ENCODE assay signal across 7 mouse cellular contexts in genomic region chr2:26903311-26903710, GRCm38 (mm10). TPM values are rescaled to one million over a fixed set of nuclear protein-coding genes. Genes with fewer than 3 reads are reported as not detected.
A peak's percentile ranks its signal among the peaks of the same experiment; 100 is the strongest.
DNase-seq lines count a peak whose midpoint lies in the region; ATAC-seq and TF ChIP-seq lines count a peak whose summit lies in the region.

No protein-coding gene starts in this region.

- no peak for TF ChIP-seq CTCF in small intestine, adult 2 months (IDR thresholded peaks at IDR 0.05; ENCODE audit: extremely low read depth, insufficient read length, insufficient replicate concordance, low read depth, low read length)

- no peaks in the 10 kb centered on the region for H3K27me3 ChIP-seq in megakaryocyte, embryonic 14.5 days (replicated peaks)
- H3K27me3 ChIP-seq in forebrain, embryonic 10.5 days (ENCODE audit: poor library complexity, severe bottlenecking), result no peaks in the 10 kb centered on the region
- H3K27me3 ChIP-seq in limb, embryonic 11.5 days (ENCODE audit: control insufficient read depth, insufficient read depth, low read length), result no peaks in the 10 kb centered on the region
- no peaks in the 10 kb centered on the region for H3K27me3 ChIP-seq in small intestine, adult 2 months (ENCODE audit: control insufficient read depth, insufficient read depth, low read length)

- no peak for ATAC-seq in megakaryocyte, adult 5-6 weeks (ENCODE audit: poor library complexity, severe bottlenecking)
- ATAC-seq in limb, embryonic 11.5 days (ENCODE audit: insufficient number of reproducible peaks, low FRiP score, low TSS enrichment, low read depth), result no peak

- no peak for TF ChIP-seq POLR2A in small intestine, adult 2 months (IDR thresholded peaks at IDR 0.05; ENCODE audit: low read depth, low read length)

- H3K9me3 ChIP-seq in megakaryocyte, embryonic 14.5 days, result no peaks in the 10 kb centered on the region
- H3K9me3 ChIP-seq in forebrain, embryonic 10.5 days, result no peaks in the 10 kb centered on the region
- H3K9me3 ChIP-seq in limb, embryonic 11.5 days (ENCODE audit: control insufficient read depth, low read length), result no peaks in the 10 kb centered on the region

- peaks cover 63% of the 10 kb centered on the region for H3K36me3 ChIP-seq in megakaryocyte, embryonic 14.5 days (replicated peaks; ENCODE audit: low read length)
- H3K36me3 ChIP-seq in forebrain, embryonic 10.5 days (replicated peaks), result peaks cover 68% of the 10 kb centered on the region
- H3K36me3 ChIP-seq in limb, embryonic 11.5 days (ENCODE audit: control insufficient read depth, insufficient read depth, low read length), result peaks cover 31% of the 10 kb centered on the region
- H3K36me3 ChIP-seq in small intestine, adult 2 months (ENCODE audit: control insufficient read depth, insufficient read depth, low read length), result peaks cover 17% of the 10 kb centered on the region

- peak overlapping the region; percentile 81 for H3K4me2 ChIP-seq in limb, embryonic 11.5 days (ENCODE audit: low read depth, severe bottlenecking)

- H3K4me3 ChIP-seq in megakaryocyte, embryonic 14.5 days (replicated peaks), result peak overlapping the region; percentile 96
- peak overlapping the region; percentile 88 for H3K4me3 ChIP-seq in forebrain, embryonic 10.5 days
- H3K4me3 ChIP-seq in limb, embryonic 11.5 days (ENCODE audit: low read depth, low read length), result peak overlapping the region; percentile 91
- H3K4me3 ChIP-seq in small intestine, adult 2 months (ENCODE audit: low read depth, low read length), result peak overlapping the region; percentile 97

- peaks cover 82% of the 10 kb centered on the region for H3K4me1 ChIP-seq in megakaryocyte, embryonic 14.5 days
- peaks cover 39% of the 10 kb centered on the region for H3K4me1 ChIP-seq in forebrain, embryonic 10.5 days
- H3K4me1 ChIP-seq in limb, embryonic 11.5 days (ENCODE audit: control insufficient read depth, insufficient read depth, low read length), result peaks cover 10% of the 10 kb centered on the region; the same call in 1 of the 2 replicates
- peaks cover 6% of the 10 kb centered on the region; the same call in 1 of the 2 replicates for H3K4me1 ChIP-seq in small intestine, adult 2 months (ENCODE audit: control insufficient read depth, insufficient read depth, insufficient read length, low read length)

- peak overlapping the region; percentile 88 for H3K27ac ChIP-seq in forebrain, embryonic 10.5 days
- peak overlapping the region; percentile 77 for H3K27ac ChIP-seq in limb, embryonic 11.5 days (replicated peaks; ENCODE audit: low read depth, low read length)
- peak overlapping the region; percentile 87 for H3K27ac ChIP-seq in small intestine, adult 2 months (ENCODE audit: insufficient read depth, low read depth, low read length)

- WGBS in forebrain, embryonic 10.5 days, result 11% methylated on average over 7 of the region's 7 CpGs
- WGBS in limb, embryonic 11.5 days, result 20% methylated on average over 7 of the region's 7 CpGs
- 4% methylated on average over 7 of the region's 7 CpGs for WGBS in small intestine, adult 2 months

- peak overlapping the region; percentile 58 for H3K9ac ChIP-seq in limb, embryonic 11.5 days (ENCODE audit: low read length)

- no peak for DNase-seq in forebrain, embryonic 10.5 days (ENCODE audit: extremely low spot score, low spot score)
- no peak for DNase-seq in limb, embryonic 11.5 days (ENCODE audit: low spot score)
- no peak for DNase-seq in layer of hippocampus, adult 8-10 months (ENCODE audit: low spot score in 2 of 2)
- no peak for DNase-seq in urinary bladder, adult 2 months (ENCODE audit: low spot score)

RNA-seq across cellular contexts. Expression of gene Surf6, which starts 0.6 kb away (rescaled TPM):
- 6.2 and 13.6 TPM in 2 replicates for polyA plus RNA-seq in megakaryocyte, embryonic 14.5 days (2012; ENCODE audit: insufficient read depth, low replicate concordance)
- 8.9 and 9.2 TPM in 2 replicates for total RNA-seq in megakaryocyte, adult 5-6 weeks (2015)
- 20.7 and 27.9 TPM in 2 replicates for total RNA-seq in megakaryocyte, adult 5-6 weeks (2017)
- polyA plus RNA-seq in forebrain, embryonic 10.5 days (2016; fragmentation: Nextera tagmentation; extraction: Ambion mirVana), result 34.4 and 37.1 TPM in 2 replicates
- 15.2 and 16.9 TPM in 2 replicates for polyA plus RNA-seq in limb, embryonic 11.5 days (2014; fragmentation: Nextera tagmentation; extraction: Ambion mirVana)
- 2.8 and 3.4 TPM in 2 replicates for polyA plus RNA-seq in small intestine, adult 2 months (2012; rRNA removed)
- total RNA-seq in layer of hippocampus, adult 8-10 months (2022), result 10 to 100 TPM; 21.4 to 29.3 (median 22.9) TPM
- 15.7 and 16.3 TPM in 2 replicates for polyA plus RNA-seq in urinary bladder, adult 2 months (2012; rRNA removed)

RNA-seq across cellular contexts. Expression of gene Med22, which starts 7.2 kb away (rescaled TPM):
- 29.1 and 39.9 TPM in 2 replicates for polyA plus RNA-seq in megakaryocyte, embryonic 14.5 days (2012; ENCODE audit: insufficient read depth, low replicate concordance)
- 5.6 and 7.2 TPM in 2 replicates for total RNA-seq in megakaryocyte, adult 5-6 weeks (2015)
- 10.9 and 12.7 TPM in 2 replicates for total RNA-seq in megakaryocyte, adult 5-6 weeks (2017)
- polyA plus RNA-seq in forebrain, embryonic 10.5 days (2016; fragmentation: Nextera tagmentation; extraction: Ambion mirVana), result 112 and 118 TPM in 2 replicates
- polyA plus RNA-seq in limb, embryonic 11.5 days (2014; fragmentation: Nextera tagmentation; extraction: Ambion mirVana), result 46.7 and 50.7 TPM in 2 replicates
- polyA plus RNA-seq in small intestine, adult 2 months (2012; rRNA removed), result 9.9 and 16.6 TPM in 2 replicates
- total RNA-seq in layer of hippocampus, adult 8-10 months (2022), result 10 to 100 TPM; 42.5 to 48.9 (median 47.4) TPM
- polyA plus RNA-seq in urinary bladder, adult 2 months (2012; rRNA removed), result 28.6 and 32.5 TPM in 2 replicates

RNA-seq across cellular contexts. Expression of gene Rpl7a, which starts 7.3 kb away (rescaled TPM):
- 873 and 5,014 TPM in 2 replicates for polyA plus RNA-seq in megakaryocyte, embryonic 14.5 days (2012; ENCODE audit: insufficient read depth, low replicate concordance)
- 1,352 and 1,498 TPM in 2 replicates for total RNA-seq in megakaryocyte, adult 5-6 weeks (2015)
- 1,113 and 1,311 TPM in 2 replicates for total RNA-seq in megakaryocyte, adult 5-6 weeks (2017)
- polyA plus RNA-seq in forebrain, embryonic 10.5 days (2016; fragmentation: Nextera tagmentation; extraction: Ambion mirVana), result 735 and 753 TPM in 2 replicates
- 757 and 772 TPM in 2 replicates for polyA plus RNA-seq in limb, embryonic 11.5 days (2014; fragmentation: Nextera tagmentation; extraction: Ambion mirVana)
- polyA plus RNA-seq in small intestine, adult 2 months (2012; rRNA removed), result 504 and 639 TPM in 2 replicates
- total RNA-seq in layer of hippocampus, adult 8-10 months (2022), result 100 to 1,000 TPM; 201 to 291 (median 240) TPM
- polyA plus RNA-seq in urinary bladder, adult 2 months (2012; rRNA removed), result 1,359 and 1,515 TPM in 2 replicates

RNA-seq across cellular contexts. Expression of gene Surf2, which starts 12.9 kb away (rescaled TPM):
- 3.6 and 5.9 TPM in 2 replicates for polyA plus RNA-seq in megakaryocyte, embryonic 14.5 days (2012; ENCODE audit: insufficient read depth, low replicate concordance)
- 31.3 and 35.6 TPM in 2 replicates for total RNA-seq in megakaryocyte, adult 5-6 weeks (2015)
- total RNA-seq in megakaryocyte, adult 5-6 weeks (2017), result 34.0 and 34.5 TPM in 2 replicates
- 54.9 and 55.1 TPM in 2 replicates for polyA plus RNA-seq in forebrain, embryonic 10.5 days (2016; fragmentation: Nextera tagmentation; extraction: Ambion mirVana)
- polyA plus RNA-seq in limb, embryonic 11.5 days (2014; fragmentation: Nextera tagmentation; extraction: Ambion mirVana), result 42.2 and 45.1 TPM in 2 replicates
- 8.7 and 11.3 TPM in 2 replicates for polyA plus RNA-seq in small intestine, adult 2 months (2012; rRNA removed)
- total RNA-seq in layer of hippocampus, adult 8-10 months (2022), result 10 to 100 TPM; 36.2 to 42.4 (median 37.7) TPM
- 43.1 and 48.2 TPM in 2 replicates for polyA plus RNA-seq in urinary bladder, adult 2 months (2012; rRNA removed)

RNA-seq across cellular contexts. Expression of gene Surf1, which starts 13.0 kb away (rescaled TPM):
- 14.4 and 22.6 TPM in 2 replicates for polyA plus RNA-seq in megakaryocyte, embryonic 14.5 days (2012; ENCODE audit: insufficient read depth, low replicate concordance)
- 102 and 106 TPM in 2 replicates for total RNA-seq in megakaryocyte, adult 5-6 weeks (2015)
- 61.3 and 77.4 TPM in 2 replicates for total RNA-seq in megakaryocyte, adult 5-6 weeks (2017)
- polyA plus RNA-seq in forebrain, embryonic 10.5 days (2016; fragmentation: Nextera tagmentation; extraction: Ambion mirVana), result 46.0 and 47.3 TPM in 2 replicates
- 45.0 and 47.8 TPM in 2 replicates for polyA plus RNA-seq in limb, embryonic 11.5 days (2014; fragmentation: Nextera tagmentation; extraction: Ambion mirVana)
- 15.4 and 35.7 TPM in 2 replicates for polyA plus RNA-seq in small intestine, adult 2 months (2012; rRNA removed)
- 100 to 1,000 TPM; 102 to 124 (median 112) TPM for total RNA-seq in layer of hippocampus, adult 8-10 months (2022)
- polyA plus RNA-seq in urinary bladder, adult 2 months (2012; rRNA removed), result 92.5 and 103 TPM in 2 replicates
